Mouse (Mus musculus): Measurements from ENCODE around the gene Iqch. TPM values are rescaled to one million over a fixed set of nuclear protein-coding genes. Genes with fewer than 3 reads are reported as not detected.

Iqch gene
- polyA plus RNA-seq, 1 experiment from 2014 or later: 0.04 TPM

DNA sequence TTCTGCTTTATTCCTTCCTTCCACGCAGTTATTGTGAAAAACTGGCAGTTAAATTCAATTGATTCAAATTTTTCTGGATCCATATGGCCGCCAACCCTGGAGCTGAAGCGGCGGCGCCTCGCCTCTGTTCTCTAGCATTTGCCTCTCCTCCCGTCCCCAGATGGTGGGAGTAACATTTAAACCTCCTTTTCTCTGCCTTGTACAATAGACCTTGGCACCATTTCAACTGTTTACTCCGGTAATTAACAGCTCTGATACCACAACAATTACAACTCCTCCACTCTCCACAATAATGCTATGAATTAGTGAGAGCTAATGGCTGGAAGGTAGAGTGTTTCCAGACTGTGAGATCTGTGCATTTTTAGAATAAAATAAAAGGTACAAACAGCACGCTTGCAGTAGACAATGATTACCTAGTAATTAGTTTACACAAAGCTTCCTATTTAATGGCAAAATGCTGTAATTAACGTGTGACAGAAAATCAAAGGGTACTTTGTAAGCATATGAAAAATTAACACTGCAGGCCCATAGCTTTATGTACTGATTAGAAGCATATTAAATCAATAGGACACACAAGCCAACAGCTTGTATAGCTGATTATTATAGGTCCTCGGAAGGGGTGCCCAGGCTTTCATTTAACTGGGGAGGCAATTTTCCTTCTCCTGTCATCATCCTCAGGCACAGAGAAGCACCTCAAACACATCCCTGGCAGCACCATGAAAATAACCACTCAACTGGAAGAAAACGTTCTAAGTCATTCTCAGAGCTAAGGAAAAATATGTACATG lies 111.6 kb downstream of the Iqch start:
- H3K9ac ChIP-seq: no peak overlapping the region
- 69% methylated on average over 12 of the region's 12 CpGs for WGBS
- no peaks in the 10 kb centered on the region for H3K27me3 ChIP-seq
- H3K9me3 ChIP-seq (replicated peaks): no peaks in the 10 kb centered on the region
- no peaks in the 10 kb centered on the region for H3K36me3 ChIP-seq
- H3K4me1 ChIP-seq (replicated peaks): peaks cover 4% of the 10 kb centered on the region; the same call in 1 of the 2 replicates
- no peak overlapping the region for H3K4me2 ChIP-seq
- no peak overlapping the region for H3K4me3 ChIP-seq
- ATAC-seq (replicated peaks; ENCODE audit: insufficient number of reproducible peaks, insufficient read depth, low FRiP score, low read depth): no peak
- H3K27ac ChIP-seq: no peak overlapping the region

DNA sequence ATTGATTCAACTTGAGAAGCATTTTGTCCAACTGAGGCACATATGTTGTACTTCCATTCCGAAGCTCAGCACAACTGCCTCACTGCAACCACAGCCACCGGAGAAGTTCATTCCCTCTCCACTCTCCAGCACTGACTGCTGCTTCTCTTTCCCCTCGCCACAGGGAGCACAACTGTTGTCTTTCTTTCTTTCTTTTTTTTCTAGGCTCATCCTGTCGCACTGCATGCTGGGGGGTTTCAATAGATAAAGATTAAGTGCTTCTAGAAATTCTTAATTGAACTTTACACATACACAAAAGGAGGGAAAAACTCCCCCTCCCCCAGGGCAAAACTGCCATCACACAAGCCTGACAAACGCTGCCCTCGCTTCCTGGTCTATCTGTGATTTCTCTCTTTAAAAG lies 113.1 kb downstream of the Iqch start:
- Histone ChIP-seq H3K36me3 (no peaks in the 10 kb centered on the region), H3K4me2 (no peak overlapping the region), H3K9me3 (replicated peaks) (no peaks in the 10 kb centered on the region), H3K4me1 (replicated peaks) (peaks cover 4% of the 10 kb centered on the region; the same call in 1 of the 2 replicates), H3K4me3 (no peak overlapping the region), H3K9ac (no peak overlapping the region), H3K27me3 (no peaks in the 10 kb centered on the region), H3K27ac (no peak overlapping the region)
- WGBS: 66% methylated on average over 6 of the region's 6 CpGs
- ATAC-seq (replicated peaks; ENCODE audit: insufficient number of reproducible peaks, insufficient read depth, low FRiP score, low read depth): no peak

DNA sequence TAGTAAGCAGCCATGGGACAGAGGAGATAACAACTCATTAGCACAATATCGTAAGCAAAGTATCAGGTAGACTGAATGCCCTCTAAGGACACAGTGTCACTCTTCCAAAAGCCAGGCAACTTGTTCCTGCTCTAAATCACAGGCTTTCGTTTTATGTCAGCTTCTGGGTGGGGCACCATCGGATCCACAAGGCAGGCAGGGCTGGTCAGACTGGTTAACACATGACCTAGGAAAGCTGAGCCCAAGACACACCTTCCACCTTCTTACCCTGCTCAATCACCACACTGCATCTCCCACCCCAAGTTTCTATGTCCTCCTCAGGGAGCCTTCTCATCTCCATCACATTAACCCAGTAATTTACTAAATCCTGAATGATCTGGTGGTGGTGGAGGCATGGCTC lies 136.7 kb downstream of the Iqch start:
- no peak overlapping the region for H3K27ac ChIP-seq
- H3K4me3 ChIP-seq: no peak overlapping the region
- 67% methylated on average over 3 of the region's 3 CpGs for WGBS
- no peaks in the 10 kb centered on the region for H3K4me1 ChIP-seq (replicated peaks)
- no peaks in the 10 kb centered on the region for H3K27me3 ChIP-seq
- no peak overlapping the region for H3K9ac ChIP-seq
- no peak overlapping the region for H3K4me2 ChIP-seq
- no peaks in the 10 kb centered on the region for H3K9me3 ChIP-seq (replicated peaks)
- H3K36me3 ChIP-seq: no peaks in the 10 kb centered on the region
- ATAC-seq (replicated peaks; ENCODE audit: insufficient number of reproducible peaks, insufficient read depth, low FRiP score, low read depth): no peak

DNA sequence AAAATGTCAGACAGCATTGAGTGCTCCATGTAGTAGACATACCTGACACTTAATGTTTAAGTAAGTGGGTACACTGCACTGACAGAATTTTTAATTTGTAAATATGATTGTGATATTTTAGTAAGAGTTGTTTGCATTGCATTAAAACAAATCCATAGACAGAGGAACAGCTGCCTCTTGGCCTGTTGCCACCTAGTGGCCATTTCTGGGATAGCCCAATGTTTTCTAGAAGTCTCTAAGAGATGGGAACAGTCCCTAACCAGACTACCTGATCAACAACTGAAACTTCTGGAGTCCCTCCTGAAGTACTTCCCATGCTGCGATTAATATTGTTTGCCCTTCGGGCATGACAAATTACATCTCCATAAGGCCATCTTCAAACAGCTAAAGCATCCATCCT lies 140.0 kb downstream of the Iqch start:
- no peak overlapping the region for H3K27ac ChIP-seq
- H3K36me3 ChIP-seq: no peaks in the 10 kb centered on the region
- no peaks in the 10 kb centered on the region for H3K4me1 ChIP-seq (replicated peaks)
- 50% methylated on average over 2 of the region's 2 CpGs for WGBS
- H3K4me3 ChIP-seq: no peak overlapping the region
- no peak overlapping the region for H3K9ac ChIP-seq
- no peaks in the 10 kb centered on the region for H3K27me3 ChIP-seq
- no peak for ATAC-seq (replicated peaks; ENCODE audit: insufficient number of reproducible peaks, insufficient read depth, low FRiP score, low read depth)
- H3K9me3 ChIP-seq (replicated peaks): no peaks in the 10 kb centered on the region
- H3K4me2 ChIP-seq: no peak overlapping the region

DNA sequence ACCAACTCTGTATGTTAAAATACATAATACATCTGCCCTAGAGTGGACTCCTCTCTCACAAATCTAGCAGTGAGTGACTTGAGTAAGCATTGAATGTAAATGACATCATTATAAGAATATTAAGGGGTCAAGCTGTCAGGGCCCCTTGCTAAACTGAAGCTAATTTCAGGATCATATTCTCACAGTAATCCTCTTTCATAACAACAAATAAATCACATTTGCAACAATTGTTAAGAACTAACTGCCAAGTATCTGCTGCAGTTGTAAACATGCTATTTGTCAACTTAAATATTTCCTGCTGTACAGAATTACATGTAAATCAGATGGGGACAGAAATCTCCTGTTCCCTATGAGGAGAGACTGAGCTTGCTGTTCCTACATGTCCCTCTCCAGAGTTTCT lies 145.9 kb downstream of the Iqch start:
- no peak for ATAC-seq (replicated peaks; ENCODE audit: insufficient number of reproducible peaks, insufficient read depth, low FRiP score, low read depth)
- no peak overlapping the region for H3K4me3 ChIP-seq
- no peak overlapping the region for H3K27ac ChIP-seq
- no peak overlapping the region for H3K4me2 ChIP-seq
- no peaks in the 10 kb centered on the region for H3K4me1 ChIP-seq (replicated peaks)
- no peaks in the 10 kb centered on the region for H3K36me3 ChIP-seq
- no peaks in the 10 kb centered on the region for H3K9me3 ChIP-seq (replicated peaks)
- no peaks in the 10 kb centered on the region for H3K27me3 ChIP-seq
- H3K9ac ChIP-seq: no peak overlapping the region

DNA sequence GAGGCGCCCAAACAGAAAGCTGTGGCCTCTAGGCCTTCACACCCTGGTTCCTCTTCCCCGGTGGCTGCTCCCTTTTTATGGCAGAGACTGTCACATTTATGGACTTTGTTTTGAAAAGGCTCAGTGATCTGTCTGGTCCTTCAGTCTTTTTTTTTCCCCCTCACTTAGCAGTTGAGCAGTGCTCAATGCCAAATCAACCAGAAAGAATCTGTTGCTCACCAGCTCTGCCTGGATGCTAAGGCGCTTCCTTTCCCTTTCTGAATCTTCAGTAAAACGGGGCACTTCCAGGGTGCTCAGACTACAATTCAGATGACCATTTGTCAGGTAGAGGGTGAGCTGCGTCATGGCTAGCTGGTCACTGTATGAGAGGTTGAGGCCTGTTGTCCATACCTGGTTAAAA lies 148.0 kb downstream of the Iqch start:
- WGBS: 75% methylated on average over 5 of the region's 5 CpGs
- H3K9me3 ChIP-seq (replicated peaks): no peaks in the 10 kb centered on the region
- ATAC-seq (replicated peaks; ENCODE audit: insufficient number of reproducible peaks, insufficient read depth, low FRiP score, low read depth): no peak
- no peaks in the 10 kb centered on the region for H3K36me3 ChIP-seq
- no peak overlapping the region for H3K4me3 ChIP-seq
- no peaks in the 10 kb centered on the region for H3K27me3 ChIP-seq
- H3K9ac ChIP-seq: no peak overlapping the region
- H3K4me2 ChIP-seq: no peak overlapping the region
- no peaks in the 10 kb centered on the region for H3K4me1 ChIP-seq (replicated peaks)
- H3K27ac ChIP-seq: no peak overlapping the region

DNA sequence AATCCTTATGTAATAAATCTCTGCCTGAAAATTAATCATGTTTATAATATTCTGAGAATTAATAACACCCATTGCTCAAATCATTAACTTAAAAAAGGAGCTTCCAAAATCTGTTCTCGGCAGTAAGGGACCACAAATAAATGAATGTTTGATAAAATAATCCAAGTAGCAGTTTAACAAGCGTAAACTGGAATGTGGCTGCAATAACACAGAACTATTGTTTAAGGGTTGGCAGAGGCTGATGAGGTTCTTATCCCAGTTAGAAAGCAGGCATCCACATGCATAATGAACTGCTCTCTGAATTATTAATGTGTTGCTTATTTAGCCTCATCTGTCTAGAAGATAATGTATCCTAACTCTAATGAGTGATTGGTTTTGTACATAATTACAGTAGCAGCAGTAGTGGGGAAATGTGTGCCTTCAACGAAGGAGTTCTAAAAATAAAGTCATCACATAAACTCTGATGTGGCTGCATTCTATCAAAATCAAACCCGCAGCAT lies 151.7 kb downstream of the Iqch start:
- 65% methylated on average over 4 of the region's 4 CpGs for WGBS

DNA sequence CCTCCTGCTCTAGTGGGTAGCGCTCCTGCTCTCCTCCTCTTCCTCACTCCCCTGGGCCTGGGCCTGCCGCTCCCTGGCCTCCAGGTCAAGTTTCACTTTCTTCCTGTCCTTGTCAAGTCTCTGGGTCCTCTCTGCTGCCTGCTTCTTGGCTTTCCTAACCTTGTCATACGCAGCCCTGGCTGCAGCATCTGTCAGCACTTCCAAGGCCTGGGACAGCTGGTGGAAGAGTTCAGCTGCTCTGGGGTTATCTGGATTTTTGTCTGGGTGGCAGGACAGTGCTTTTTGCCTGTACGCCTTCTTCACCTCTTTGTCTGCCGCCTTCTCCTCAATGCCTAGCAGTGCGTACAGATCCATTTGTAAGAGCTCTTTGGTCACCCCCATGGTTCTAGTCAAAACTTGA lies 158.6 kb downstream of the Iqch start:
- Histone ChIP-seq H3K36me3 (no peaks in the 10 kb centered on the region), H3K27ac (no peak overlapping the region), H3K27me3 (no peaks in the 10 kb centered on the region), H3K9ac (no peak overlapping the region), H3K9me3 (replicated peaks) (no peaks in the 10 kb centered on the region), H3K4me2 (peak overlapping the region; percentile 50), H3K4me3 (no peak overlapping the region; the same call in 1 of the 2 replicates), H3K4me1 (replicated peaks) (peaks cover 3% of the 10 kb centered on the region; the same call in 1 of the 2 replicates)
- no peak for ATAC-seq (replicated peaks; ENCODE audit: insufficient number of reproducible peaks, insufficient read depth, low FRiP score, low read depth)
- 40% methylated on average over 6 of the region's 6 CpGs for WGBS

More for the DNA sequence above, 151.7 kb downstream of the Iqch start:
- H3K4me1 ChIP-seq (replicated peaks): no peaks in the 10 kb centered on the region
- H3K27me3 ChIP-seq: no peaks in the 10 kb centered on the region
- H3K9me3 ChIP-seq (replicated peaks): no peaks in the 10 kb centered on the region
- no peak overlapping the region for H3K9ac ChIP-seq
- H3K4me3 ChIP-seq: no peak overlapping the region
- H3K4me2 ChIP-seq: no peak overlapping the region
- no peak overlapping the region for H3K27ac ChIP-seq
- no peak for ATAC-seq (replicated peaks; ENCODE audit: insufficient number of reproducible peaks, insufficient read depth, low FRiP score, low read depth)
- H3K36me3 ChIP-seq: no peaks in the 10 kb centered on the region

DNA sequence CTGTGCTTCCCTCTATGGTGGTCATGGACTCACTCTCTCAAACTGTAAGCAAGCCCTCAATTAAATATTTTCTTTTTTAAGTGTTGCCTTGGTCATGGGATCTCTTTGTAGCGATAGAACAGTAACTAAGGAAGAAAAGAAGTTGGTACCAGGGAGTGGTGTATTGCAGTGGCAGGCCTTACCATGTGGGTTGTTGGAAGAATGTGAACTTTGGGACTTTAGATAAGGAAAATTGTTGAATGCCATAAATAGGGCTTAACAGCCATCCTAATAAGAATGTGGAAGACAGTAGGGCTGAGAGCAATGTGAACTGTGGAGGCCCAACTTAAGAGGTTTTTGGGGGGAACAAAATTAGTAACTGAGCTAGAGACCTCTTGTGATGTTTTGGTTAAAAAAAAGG lies 171.6 kb downstream of the Iqch start:
- no peaks in the 10 kb centered on the region for H3K4me1 ChIP-seq (replicated peaks)
- no peaks in the 10 kb centered on the region for H3K27me3 ChIP-seq
- no peak overlapping the region for H3K4me2 ChIP-seq
- ATAC-seq (replicated peaks; ENCODE audit: insufficient number of reproducible peaks, insufficient read depth, low FRiP score, low read depth): no peak
- no peak overlapping the region for H3K9ac ChIP-seq
- H3K27ac ChIP-seq: no peak overlapping the region
- WGBS: 81% methylated on average over 1 of the region's 1 CpGs
- H3K4me3 ChIP-seq: no peak overlapping the region
- no peaks in the 10 kb centered on the region for H3K36me3 ChIP-seq
- no peaks in the 10 kb centered on the region for H3K9me3 ChIP-seq (replicated peaks)

GRCm38 (mm10) chr9:63421096-63421736 lies 181.1 kb downstream of the Iqch start:
- no peaks in the 10 kb centered on the region for H3K4me1 ChIP-seq (replicated peaks)
- no peak overlapping the region for H3K4me2 ChIP-seq
- H3K9me3 ChIP-seq (replicated peaks): no peaks in the 10 kb centered on the region
- no peak overlapping the region for H3K9ac ChIP-seq
- no peak overlapping the region for H3K27ac ChIP-seq
- no peak overlapping the region for H3K4me3 ChIP-seq
- no peak for ATAC-seq (replicated peaks; ENCODE audit: insufficient number of reproducible peaks, insufficient read depth, low FRiP score, low read depth)
- 59% methylated on average over 9 of the region's 9 CpGs for WGBS
- no peaks in the 10 kb centered on the region for H3K27me3 ChIP-seq
- no peaks in the 10 kb centered on the region for H3K36me3 ChIP-seq

DNA sequence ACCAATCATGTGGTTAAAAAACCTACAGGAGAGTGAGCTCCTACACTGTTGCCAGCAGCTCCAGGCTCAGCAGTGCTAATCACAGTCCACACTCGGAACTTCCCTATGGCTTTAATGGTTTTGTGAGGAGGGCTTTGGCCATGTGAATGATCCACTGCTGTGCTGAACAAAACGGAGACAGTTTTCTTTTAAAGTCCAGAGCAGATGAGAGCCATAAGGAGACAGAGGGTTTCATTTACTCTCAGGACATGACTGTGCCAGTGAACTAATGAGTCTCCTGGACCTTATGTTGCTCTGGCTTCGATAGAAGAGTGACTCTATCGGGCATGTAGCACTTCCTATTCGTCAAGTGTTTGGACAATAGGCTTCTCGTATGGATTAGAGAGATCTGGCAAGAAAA lies 181.9 kb downstream of the Iqch start:
- no peak overlapping the region for H3K9ac ChIP-seq
- no peak overlapping the region for H3K4me2 ChIP-seq
- no peaks in the 10 kb centered on the region for H3K36me3 ChIP-seq
- WGBS: 60% methylated on average over 6 of the region's 6 CpGs
- no peaks in the 10 kb centered on the region for H3K27me3 ChIP-seq
- H3K9me3 ChIP-seq (replicated peaks): no peaks in the 10 kb centered on the region
- no peak overlapping the region for H3K4me3 ChIP-seq
- no peak overlapping the region for H3K27ac ChIP-seq
- no peak for ATAC-seq (replicated peaks; ENCODE audit: insufficient number of reproducible peaks, insufficient read depth, low FRiP score, low read depth)
- no peaks in the 10 kb centered on the region for H3K4me1 ChIP-seq (replicated peaks)

- Histone ChIP-seq H3K27me3 (no peaks in the 10 kb centered on the region), H3K4me1 (replicated peaks) (peaks cover 18% of the 10 kb centered on the region), H3K4me3 (no peak overlapping the region), H3K4me2 (no peak overlapping the region), H3K27ac (no peak overlapping the region), H3K36me3 (no peaks in the 10 kb centered on the region), H3K9ac (no peak overlapping the region), H3K9me3 (replicated peaks) (no peaks in the 10 kb centered on the region)
- WGBS: 79% methylated on average over 1 of the region's 1 CpGs
- no peak for ATAC-seq (replicated peaks; ENCODE audit: insufficient number of reproducible peaks, insufficient read depth, low FRiP score, low read depth)
Observed at GRCm38 (mm10) chr9:63400176-63400575, 202.1 kb downstream of the Iqch start.

Measured in heart, embryonic 15.5 days (tissue).